Mouse (Mus musculus) thymus, adult 2 months (tissue): ENCODE results near the gene Ppp1r3a.

ENCODE experiments used
- CTCF ChIP-seq: fragments of 200-500 bp; IDR thresholded peaks from 2 replicates; pipeline ENCODE4 v1.5.1; 2012; ENCODE audit warnings: mild to moderate bottlenecking, control low read depth, low read length, moderate library complexity, borderline replicate concordance; ENCODE audit not compliant: control insufficient read depth, poor library complexity, insufficient read depth; ENCODE audit errors: extremely low read depth
- POLR2A ChIP-seq: fragments of 200-500 bp; IDR thresholded peaks from 2 replicates; pipeline ENCODE4 v1.6.1; 2012; ENCODE audit warnings: mild to moderate bottlenecking, low read length, control low read depth, moderate library complexity; ENCODE audit not compliant: control insufficient read depth, poor library complexity, insufficient read depth; ENCODE audit errors: extremely low read depth

DNA sequence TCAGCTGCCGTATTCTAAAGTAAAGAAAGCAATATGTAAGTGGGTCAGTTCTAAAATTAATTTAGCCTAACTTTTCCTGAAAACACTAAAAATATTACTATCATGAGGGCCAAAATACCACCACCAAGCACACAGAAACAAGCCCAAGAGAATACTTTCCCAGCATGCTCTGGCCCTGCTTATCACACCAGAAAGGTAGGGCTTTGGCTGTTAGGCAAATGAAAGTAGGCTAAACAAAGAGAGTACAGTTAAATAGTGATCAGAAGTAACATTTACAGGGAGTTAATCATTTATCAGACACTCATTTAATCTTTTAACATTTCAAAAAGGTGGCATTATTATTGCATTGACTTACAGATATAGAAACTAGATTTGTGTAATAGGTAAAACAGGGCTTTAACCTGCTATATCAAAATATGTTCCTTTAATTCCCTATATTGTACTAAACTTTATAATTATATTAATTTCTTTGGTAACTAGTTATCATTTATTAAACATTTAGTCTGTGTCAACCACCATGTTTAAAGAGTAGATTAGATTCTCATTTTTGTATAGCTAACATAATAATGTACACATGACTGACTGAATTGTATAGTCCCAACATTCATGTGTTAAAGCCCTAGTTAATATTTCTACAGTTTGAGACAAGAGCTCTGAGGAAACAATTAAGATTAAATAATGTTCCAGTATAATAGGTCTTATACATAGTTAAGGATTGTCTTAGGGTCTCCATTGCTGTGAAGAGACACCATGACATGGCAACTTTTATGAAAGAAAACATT is 32.3 kb upstream of the Ppp1r3a start:
- TF ChIP-seq CTCF, result no peak
- no peak for TF ChIP-seq POLR2A
